18 mouse cellular contexts compared by ENCODE assay signal in genomic region chr1:90124561-90124960, GRCm38 (mm10). TPM values are rescaled to one million over a fixed set of nuclear protein-coding genes. Genes with fewer than 3 reads are reported as not detected.
"Had no signal": no experiment of that assay in that cellular context is flagged by ENCODE, and none has a peak within 500 bp of the region (broad histone marks: within the 10 kb centered on the region; RNA-seq: fewer than 3 reads in every experiment).

No protein-coding gene starts in this region.

- H3K27me3 ChIP-seq: intestine, embryonic 15.5 days; liver, embryonic 15.5 days; neural tube, embryonic 15.5 days had no signal

- DNase-seq: lung, adult 2 months; lung, postnatal 4 days; midbrain, embryonic 14.5 days; right cerebral cortex, adult 18-20 months; right cerebral cortex, postnatal 25 days; thymus, postnatal 36 days had no signal

- H3K9me3 ChIP-seq: intestine, embryonic 15.5 days; limb, embryonic 10.5 days; liver, embryonic 15.5 days; midbrain, embryonic 10.5 days; neural tube, embryonic 15.5 days had no signal

- H3K9ac ChIP-seq: intestine, embryonic 15.5 days; liver, embryonic 15.5 days; neural tube, embryonic 15.5 days had no signal

- ATAC-seq: intestine, embryonic 15.5 days; lung, postnatal 0 days had no signal

- H3K4me2 ChIP-seq: intestine, embryonic 15.5 days; liver, embryonic 11.5 days; liver, embryonic 15.5 days; neural tube, embryonic 15.5 days had no signal

- H3K4me3 ChIP-seq: intestine, embryonic 15.5 days; limb, embryonic 10.5 days; liver, embryonic 15.5 days; midbrain, embryonic 10.5 days; myocyte; neural tube, embryonic 15.5 days had no signal

- H3K27ac ChIP-seq: intestine, embryonic 15.5 days; limb, embryonic 10.5 days; liver, embryonic 15.5 days; midbrain, embryonic 10.5 days; neural tube, embryonic 15.5 days had no signal

- H3K4me1 ChIP-seq: intestine, embryonic 15.5 days; liver, embryonic 15.5 days; neural tube, embryonic 15.5 days had no signal

- H3K36me3 ChIP-seq: intestine, embryonic 15.5 days; limb, embryonic 10.5 days; liver, embryonic 15.5 days; midbrain, embryonic 10.5 days; neural tube, embryonic 15.5 days had no signal

RNA-seq across cellular contexts. Expression of gene Iqca, which starts 28.6 kb away (rescaled TPM):
- total RNA-seq: megakaryocyte, adult 5-6 weeks had no signal
- polyA plus RNA-seq: large intestine, adult 2 months; limb, embryonic 10.5 days; liver, embryonic 11.5 days; small intestine, adult 2 months; stomach, embryonic 16.5 days had no signal
